Mouse (Mus musculus) ES-E14 (cell line): ENCODE measurements at regions not wholly inside any gene's neighbourhood (a gene's known extent, or its start where the extent isn't known, plus 50 kb on each side); places are given as distances from the start of the nearest gene placed in this dataset.

Experiments
- HCFC1 ChIP-seq: IDR thresholded peaks from 2 replicates; pipeline ENCODE4 v1.6.1; 2012; ENCODE audit warnings: low read length, inconsistent platforms, borderline replicate concordance; ENCODE audit not compliant: insufficient read depth
- ZC3H11A ChIP-seq: IDR thresholded peaks from 2 replicates; pipeline ENCODE4 v1.6.1; 2012; ENCODE audit warnings: low read depth, mild to moderate bottlenecking, inconsistent platforms, low read length, borderline replicate concordance
- ZNF384 ChIP-seq: IDR thresholded peaks from 2 replicates; pipeline ENCODE4 v1.6.1; 2012; ENCODE audit warnings: low read depth, low read length, inconsistent platforms

GRCm38 (mm10) chr13:113533884-113534445 is 84.4 kb downstream of the Snx18 start:
- TF ChIP-seq HCFC1: no peak
- no peak for TF ChIP-seq ZNF384
- TF ChIP-seq ZC3H11A: no peak
